Mouse (Mus musculus): ENCODE results near the gene Olfr460.

DNA sequence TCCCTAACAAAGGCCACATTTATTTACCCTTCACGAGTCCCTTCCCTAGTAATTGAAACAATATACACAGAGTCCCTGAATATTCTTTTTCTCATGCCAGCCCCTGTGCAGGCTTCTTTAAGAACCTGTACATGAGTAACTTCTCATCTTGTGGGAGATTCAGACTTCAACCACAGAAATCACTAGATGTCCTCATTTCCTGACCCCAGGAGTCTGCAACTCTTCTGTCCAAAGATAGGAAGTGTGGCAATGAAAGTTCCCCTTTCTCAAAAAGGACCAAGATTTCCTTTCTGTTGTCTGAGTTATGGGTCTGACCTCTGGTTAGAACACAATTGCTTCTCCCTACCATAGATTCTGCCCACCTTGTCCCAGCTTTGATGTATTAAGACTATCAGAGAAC, 7.0 kb downstream of the Olfr460 start:
- no peak for TF ChIP-seq HCFC1 (IDR thresholded peaks at IDR 0.05; ENCODE audit: borderline replicate concordance, insufficient read depth, low read length)
- no peak for TF ChIP-seq CHD2 (IDR thresholded peaks at IDR 0.05; ENCODE audit: low read depth, low read length)
